Mouse (Mus musculus) leukemia stem cell, adult 10-12 weeks (primary cell): ENCODE results near the gene Kdm8. TPM values are rescaled to one million over a fixed set of nuclear protein-coding genes. Genes with fewer than 3 reads are reported as not detected.

Experiments
- polyA plus RNA-seq: library from polyadenylated mRNA; stranded (reverse); fragments of >175 nt; gene quantifications from 2 replicates; pipeline ENCODE4 v1.2.3, GENCODE M21; 2012; ENCODE audit warnings: low replicate concordance

Kdm8 gene
- polyA plus RNA-seq: 2.3 and 2.8 TPM in 2 replicates

DNA sequence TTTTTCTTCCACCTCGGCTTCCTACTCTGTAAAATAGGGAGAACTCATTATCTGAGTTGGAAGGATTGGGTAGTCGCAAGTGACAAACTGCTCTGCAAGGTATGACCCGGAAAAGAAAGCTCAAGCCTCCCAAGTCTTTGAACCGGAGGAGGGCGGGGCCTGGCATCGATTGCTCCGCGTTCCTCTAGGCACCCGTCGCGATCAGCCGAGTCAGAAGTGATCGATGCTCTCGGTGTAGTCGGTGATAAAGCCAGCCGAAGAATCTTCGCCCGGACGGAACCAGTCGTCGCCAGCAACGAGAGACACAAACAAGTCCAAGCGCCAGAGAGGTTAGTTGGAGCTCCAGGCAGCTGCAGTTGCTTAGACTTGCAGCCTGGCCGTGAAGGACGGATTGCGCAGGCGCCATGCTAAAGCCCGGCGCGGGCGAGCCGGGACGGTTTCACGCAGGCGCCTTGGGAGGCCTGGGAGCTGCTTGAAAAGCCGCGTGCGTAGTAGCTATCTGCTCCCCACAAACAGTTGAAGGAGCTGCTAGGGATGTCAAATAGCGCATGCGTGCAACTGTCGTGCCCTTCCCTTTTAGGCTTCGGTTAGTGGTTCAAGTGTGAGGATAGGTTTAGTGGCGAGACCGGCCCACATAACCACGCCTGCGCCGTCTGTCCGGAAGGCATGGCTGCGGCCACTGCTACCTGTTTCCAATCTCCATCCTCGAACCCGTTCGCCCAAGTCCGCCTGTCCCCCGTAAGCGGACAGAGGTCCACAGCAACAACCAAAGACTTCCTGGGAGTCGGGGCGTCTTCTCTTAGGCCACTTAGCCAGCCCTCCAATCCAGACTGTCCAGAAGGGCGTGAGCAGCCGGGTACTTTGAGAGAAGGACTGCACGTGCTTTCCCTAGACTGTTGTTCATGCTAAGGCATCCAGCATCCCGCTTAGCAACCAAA is at the start of gene Kdm8:
Kdm8 (plus strand) TSS at position 213 of the 938 bp plus-strand sequence.

DNA sequence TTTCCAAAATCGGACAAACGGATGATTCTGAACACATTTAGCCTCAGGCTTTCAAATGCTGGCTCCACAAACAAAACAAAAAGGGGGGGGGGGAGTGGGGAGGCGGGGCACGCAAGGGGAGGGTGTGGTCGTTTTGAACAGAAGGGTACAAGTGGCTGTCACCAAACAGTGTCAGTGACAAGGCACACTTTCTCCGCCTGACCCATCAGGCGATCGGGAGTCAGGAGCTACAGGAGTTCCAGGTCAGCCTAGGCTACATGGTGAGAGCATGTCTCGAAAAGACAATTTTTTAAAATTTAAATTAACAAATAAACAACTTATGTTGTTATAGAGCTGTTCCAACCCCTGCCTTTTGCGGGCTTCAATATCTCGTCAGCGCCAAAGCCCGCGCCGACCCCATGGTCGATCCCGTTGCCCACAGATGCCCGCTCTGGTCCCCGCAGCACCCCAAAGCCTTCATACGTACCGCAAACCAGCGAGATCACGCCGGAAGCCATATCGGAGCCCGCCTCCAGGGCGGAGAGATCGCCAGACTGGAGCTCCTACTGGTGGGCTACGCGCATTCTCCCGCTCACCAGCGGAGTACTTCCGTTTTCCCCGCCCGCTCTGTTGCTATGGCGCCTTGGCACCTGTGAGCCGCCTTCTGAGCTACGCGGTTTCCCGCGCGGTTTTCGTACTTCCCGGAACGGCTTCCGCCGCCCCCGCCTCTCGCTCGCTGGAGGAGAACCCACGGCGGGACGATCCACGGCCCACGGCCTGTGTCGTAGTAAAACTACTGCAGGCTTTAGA is 46.7 kb downstream of the Kdm8 start, which contains the start of gene Nsmce1:
Nsmce1 (minus strand) TSS at position 650 of the 789 bp plus-strand sequence.

Other genes starting within 250 kb of the Kdm8 start
- 4.7 and 6.9 TPM in 2 replicates for gene Nsmce1, start 46.9 kb downstream of the Kdm8 start, polyA plus RNA-seq
- 19.9 and 30.2 TPM in 2 replicates for gene Il4ra, start 107.4 kb downstream of the Kdm8 start, polyA plus RNA-seq
- gene Il21r, start 158.8 kb downstream of the Kdm8 start, polyA plus RNA-seq: 7.2 and 19.1 TPM in 2 replicates